Mouse (Mus musculus) fibroblast of lung, adult 2 months (primary cell): ENCODE results near the gene Dffa.
A peak's percentile ranks its signal among the peaks of the same experiment; 100 is the strongest.
"Not testable (repeated sequence)": the region's sequence is repeated elsewhere in the genome, so short reads cannot be mapped to it uniquely, and the experiment has no call there.

Source experiments
- DNase-seq: peaks from one replicate; pipeline ENCODE4 v3.0.0-alpha.2; 2011; ENCODE audit warnings: low read depth

Gene Dffa

DNA sequence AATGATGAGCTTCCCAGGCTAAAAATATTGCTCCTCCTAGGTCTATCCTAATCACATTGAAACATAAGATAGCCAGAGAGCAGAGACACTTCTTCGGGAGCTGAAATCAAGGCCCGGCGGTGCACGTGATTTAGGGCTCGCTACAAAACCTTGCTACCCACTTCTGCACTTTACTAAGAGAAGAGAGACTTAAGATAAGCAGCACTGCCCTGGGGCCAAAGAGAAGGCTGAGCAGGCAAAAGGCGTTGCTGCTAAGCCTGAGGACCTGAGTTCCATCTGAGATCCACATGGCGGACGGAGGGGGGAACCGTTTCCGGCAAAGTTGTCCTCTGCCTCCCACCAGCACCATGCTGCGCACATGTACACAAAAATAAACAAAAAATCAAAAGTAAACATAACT, 5.4 kb upstream of the Dffa start:
- DNase-seq, result no peak

DNA sequence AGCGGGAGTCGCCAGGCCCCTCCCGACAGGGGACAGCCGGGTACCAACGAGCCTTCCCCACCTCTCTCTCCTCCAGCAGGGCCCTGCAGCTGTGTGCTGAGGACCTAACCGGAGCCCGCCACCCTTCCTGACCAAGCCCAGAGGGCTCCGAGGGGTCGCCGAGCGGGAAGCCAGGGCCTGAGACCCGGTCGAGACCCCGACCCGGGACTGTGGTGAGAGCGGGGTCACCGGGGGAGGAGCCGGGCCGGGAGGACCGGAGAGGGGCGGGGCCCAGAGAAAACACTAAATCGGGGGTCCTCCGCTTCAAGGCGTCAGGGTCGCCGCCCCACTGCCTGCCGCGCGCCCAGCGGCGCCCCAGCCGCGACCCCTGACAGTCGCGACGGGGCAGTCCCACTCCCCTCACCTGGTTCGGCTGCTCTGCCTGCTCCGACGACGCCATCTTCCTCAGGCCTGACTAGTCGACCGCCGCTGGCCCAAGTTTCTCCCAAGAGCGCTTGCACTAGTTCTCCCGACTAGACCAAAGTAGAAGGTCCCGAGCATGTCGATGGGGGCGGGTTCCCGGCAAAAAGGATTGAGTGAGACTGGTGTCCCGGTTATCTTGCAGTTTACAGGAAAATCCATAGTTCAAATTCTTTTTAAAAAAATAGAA, 4.5 kb upstream of the Dffa start, which contains the start of gene Pex14:
Gene Pex14 (minus strand): TSS at position 508 of the 649 bp plus-strand sequence.
- DNase-seq, result peak; percentile 63

DNA sequence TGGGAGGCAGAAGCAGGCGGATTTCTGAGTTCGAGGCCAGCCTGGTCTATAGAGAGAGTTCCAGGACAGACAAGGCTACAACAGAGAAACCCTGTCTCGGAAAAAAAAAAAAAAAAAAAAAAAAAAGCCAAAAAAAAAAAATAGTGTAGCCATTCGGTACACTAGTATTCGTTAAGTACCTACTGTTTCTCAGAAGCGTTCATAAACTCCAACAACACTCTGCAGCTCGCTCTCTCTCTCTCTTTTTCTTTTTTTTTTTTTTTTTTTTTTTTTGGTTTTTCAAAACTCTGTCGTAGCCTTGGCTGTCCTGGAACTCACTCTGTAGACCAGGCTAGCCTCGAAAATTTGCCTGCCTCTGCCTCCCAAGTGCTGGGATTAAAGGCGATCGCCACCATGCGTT, 3.5 kb upstream of the Dffa start:
- not testable (repeated sequence) for DNase-seq

DNA sequence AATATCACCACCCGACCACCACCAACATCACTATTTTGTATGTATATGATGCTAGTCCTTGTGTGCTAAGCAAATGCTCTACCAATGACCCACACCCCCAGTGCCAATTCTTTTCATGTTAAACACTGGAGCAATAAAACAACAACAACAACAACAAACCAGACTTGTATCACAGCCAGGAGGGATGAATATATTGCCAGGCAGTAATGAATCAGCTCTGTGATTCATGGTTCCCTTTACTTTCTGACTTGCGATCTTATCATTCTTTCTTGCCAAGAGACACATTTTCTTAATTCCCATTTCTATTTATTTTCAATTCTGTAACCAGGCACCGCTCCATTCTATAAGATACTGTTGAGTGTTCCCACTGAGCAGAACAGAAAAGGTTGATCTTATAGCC, 2.5 kb upstream of the Dffa start:
- peak; percentile 31 for DNase-seq

DNA sequence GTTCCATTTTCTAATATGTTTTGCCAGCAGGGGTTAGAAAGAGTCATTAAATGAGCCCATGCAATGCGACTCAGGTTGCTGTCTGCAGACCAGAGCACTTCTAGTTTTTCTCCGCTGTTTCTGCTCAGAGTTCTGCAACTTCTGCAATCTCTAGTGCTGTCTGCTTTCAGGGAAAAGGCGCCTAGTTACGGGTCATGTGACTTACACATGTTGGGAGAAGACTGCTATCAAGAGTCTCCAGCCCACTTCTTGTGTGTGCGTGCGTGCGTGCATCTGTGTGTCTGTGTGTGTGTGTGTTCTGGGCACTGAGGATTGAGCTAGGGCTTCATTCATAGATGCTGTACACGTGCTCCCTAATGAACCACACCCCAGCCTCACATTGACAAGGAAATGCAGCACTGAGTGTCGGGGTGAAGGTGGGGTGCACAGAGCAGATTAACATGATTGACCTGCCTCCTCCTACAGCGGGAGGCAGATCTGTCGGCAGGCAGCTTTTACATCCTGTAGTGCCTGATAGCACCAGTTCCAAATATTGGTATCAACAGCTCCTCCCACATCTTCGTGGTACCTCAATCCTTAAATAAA, 16.1 kb downstream of the Dffa start:
- DNase-seq, result not testable (repeated sequence)

DNA sequence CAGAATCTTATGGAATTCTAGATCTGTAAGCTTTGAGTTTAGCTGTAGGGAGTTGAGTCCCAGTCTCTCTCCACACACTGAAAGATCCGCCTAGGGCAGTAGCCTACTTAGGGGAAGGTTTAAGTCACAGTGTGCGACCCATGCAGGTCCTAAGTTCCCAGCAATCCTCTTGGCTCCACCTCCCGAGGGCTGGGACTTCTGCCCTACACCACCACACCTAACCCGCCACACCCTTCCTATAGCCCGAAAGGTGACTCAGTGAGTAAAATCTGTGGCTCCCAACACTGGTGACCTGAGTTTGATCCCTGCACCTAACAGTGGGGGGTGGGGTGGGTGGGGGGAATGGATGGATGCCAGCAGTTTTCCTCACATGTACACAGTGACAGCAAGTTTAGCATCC, 19.5 kb downstream of the Dffa start:
- no peak for DNase-seq

DNA sequence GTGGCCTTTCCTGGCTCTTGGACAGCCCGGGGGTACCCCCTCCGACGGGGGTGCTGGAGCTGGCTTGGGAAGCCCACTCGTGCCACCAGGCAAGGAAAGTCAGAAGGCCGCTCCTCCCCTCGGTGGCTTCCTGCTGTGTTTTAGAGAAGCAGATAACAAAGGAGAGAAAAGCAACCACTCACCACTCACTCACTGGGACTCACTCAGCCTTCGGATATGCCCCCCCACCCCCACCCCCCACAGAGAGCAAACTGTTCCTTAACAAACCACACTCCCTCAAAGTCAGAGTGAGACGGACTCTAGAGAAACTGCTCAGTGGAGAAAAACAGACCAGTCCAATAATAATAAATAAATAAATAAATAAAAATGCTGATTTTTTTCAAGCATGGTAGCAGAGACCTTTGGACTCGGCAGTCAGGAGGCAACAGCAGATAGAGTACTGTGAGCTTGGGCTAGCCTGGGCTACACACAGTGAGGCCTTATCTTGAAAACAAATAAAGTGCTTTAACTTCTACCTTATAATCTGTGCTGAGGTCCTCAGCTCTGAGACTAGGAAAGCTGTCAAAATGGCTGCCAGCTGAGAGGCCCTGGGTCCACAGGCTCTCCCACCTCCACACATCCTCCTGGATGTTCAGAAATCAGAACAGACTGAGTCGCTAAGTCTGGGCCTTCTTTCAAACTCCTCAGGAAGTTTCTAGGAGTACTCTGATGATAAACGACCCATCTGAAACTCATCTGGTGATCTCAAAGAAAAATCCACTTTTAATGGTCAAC, 21.6 kb downstream of the Dffa start:
- no peak for DNase-seq

DNA sequence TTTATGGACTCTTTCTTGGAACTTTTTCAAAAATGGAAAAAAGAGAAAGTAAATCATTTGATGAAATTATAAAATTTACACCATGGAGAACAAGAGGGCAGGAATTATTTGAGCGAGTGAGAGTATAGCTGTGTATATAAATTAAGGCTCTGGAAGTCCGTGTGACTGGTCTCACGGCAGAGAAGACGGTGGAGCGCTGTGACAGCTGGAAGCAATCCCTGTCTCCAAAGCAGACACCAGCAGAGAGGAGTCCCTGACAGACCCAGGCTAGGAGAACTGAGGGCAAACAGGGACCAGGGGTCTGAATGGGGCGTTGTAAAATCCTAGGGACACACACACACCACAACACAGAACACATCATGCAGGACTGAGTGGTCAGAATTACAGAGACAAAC, 22.2 kb downstream of the Dffa start:
- DNase-seq, result no peak

DNA sequence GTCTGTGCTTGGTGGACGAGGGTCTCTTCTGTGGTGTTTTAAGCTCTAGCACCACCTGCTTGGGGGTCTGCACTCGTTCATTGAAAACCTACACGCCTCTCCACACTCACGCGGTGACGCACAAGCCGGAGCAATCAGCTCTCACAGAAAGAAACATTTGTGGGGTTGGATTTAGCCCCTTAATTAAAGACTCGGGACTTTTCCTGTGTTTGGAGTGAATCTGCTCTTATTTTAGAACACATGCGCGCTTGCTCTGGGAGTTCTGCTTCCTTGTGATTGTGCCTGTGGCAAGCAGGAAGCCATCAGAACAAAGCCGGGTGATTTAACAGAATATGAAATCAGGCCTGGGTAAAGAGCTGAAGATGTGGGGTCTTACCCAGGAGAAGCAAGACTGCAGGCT, 22.7 kb downstream of the Dffa start, which contains the start of gene Cort:
Gene Cort (minus strand): TSS at position 101 of the 400 bp plus-strand sequence.
- DNase-seq, result no peak

DNA sequence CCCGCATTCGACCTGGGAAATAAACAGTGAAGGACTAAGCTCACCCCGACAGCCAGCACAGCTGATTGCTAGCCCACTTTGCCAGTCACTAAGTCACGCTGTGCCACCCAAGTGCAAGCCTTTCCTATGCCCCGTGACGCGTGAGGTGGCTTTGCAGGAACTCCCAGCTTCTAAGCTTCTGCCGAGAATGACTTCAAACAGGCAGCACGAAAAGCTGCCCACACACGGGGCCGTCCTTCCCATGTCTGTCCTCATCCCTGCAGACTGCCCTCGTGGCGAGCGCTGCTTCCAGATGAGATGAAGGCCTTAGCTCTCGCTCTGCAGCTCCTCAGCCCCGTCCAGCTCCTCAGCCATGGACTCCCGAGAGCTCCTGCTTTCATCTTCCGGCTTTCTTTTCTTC, 24.5 kb downstream of the Dffa start:
- DNase-seq, result no peak

DNA sequence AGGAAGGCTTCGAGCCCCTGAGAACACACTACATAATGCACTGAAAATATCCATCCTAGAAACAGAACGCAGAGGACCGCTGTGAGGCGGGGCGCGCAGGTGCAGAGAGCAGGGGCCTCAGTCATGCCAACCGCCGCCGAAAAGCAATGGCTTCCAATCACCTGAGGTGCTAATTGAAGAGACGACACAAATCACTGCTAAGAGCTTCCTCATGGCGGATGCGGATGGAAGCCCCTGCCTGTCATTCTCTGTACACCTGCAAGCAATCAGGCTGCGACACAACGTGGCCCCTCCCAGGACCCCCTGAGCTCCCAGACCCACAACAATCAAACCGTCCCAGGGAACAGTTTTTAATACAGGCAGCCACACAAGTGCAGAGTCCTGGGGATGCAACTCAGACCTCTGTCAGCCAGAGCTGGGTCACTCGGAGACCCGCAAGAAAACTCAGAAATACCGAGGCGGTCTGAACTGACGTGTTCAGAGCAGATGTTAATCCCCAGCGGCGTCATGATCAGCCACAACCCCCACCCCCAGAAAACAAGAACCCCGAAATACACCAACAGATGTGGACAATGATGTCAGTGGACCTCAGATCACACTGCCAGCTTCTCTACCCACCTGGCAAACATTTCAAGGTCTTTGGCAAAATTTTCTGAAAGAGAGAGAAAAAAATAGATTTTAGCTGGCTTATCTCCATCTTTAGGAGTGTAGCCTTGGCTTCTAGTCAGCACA, 27.2 kb downstream of the Dffa start:
- DNase-seq, result no peak

DNA sequence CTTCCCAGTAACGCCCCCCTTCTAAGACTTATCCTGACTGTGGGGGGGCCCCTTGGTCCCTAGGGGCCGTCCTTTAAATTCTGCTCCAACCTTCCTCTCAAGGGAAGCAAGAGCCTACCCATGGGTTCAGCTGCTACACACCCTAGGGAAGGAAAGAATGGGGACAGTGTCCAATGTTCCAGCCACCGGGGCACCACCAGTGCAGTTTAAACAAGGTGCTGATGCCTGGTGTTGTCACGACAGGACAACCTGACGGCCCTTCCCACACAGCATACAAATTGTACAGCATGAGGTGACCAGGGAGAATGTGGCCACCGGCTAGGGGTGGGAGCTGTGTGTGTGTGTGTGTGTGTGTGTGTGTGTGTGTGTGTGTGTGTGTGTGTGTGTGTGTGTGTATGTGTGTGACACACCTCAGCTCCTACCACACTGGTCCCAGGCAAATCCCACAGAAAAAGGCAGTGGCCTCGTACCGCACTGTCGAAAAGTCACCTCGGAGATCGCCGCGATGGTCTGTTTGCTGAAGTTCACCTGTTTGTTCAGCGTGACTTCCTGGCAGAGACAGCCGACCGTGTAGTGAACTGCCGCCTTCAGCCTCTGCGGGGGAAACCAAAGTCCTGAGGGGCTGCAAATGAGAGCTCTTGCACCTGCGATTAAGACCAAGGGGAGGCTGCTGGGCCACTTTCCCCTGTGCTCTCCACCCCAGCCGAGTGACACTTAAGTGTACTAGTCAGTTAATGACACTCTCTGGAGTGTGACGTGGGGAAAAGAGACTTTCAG, 28.0 kb downstream of the Dffa start:
- DNase-seq, result no peak

DNA sequence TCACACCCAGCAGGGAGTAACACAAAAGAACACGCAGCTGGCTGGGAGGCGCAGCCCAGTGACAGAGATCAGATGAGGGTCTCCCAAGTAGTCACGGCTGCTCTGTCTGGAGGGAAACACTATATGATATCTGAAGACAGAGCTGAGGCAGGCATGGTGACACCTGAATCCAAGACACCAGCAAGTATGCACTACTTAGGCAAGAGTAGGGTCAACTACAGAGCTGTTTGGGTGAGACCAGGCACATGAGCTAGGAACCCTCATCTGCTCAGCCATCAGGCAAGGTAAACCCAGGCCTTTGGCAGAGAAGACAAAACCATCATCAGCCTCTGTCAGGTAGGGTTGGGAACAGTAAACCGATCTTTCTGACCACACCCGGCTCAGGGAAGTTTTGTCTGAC, 29.4 kb downstream of the Dffa start:
- DNase-seq, result no peak

DNA sequence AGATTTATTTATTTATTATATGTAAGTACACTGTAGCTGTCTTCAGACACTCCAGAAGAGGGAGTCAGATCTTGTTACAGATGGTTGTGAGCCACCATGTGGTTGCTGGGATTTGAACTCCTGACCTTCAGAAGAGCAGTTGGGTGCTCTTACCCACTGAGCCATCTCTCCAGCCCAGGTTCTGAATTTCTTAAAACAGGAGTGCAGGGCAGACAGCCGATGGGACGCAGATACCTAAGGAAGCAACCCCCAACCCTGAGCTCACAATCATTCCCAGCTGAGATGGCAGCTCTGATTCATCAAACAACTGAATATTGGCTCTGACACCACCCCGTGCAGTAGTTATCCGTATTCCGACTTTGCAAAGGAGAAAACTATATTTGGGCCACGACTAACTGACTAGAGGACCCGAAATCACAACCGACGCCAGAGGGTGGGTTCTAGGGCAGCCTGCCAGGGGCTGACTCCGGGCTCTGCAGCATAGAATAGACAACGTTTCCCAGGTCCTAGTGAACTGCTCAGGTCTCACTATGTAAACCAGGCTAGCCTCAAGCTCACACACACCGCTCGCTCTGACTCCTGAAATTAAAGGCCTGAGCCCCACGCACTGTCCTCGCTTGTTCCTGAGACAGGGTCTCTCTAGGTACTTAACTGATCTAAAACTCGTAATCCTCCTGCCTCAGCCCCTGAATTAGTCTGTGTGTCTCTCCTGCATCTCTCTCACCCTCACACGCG, 32.3 kb downstream of the Dffa start:
- DNase-seq, result no peak

DNA sequence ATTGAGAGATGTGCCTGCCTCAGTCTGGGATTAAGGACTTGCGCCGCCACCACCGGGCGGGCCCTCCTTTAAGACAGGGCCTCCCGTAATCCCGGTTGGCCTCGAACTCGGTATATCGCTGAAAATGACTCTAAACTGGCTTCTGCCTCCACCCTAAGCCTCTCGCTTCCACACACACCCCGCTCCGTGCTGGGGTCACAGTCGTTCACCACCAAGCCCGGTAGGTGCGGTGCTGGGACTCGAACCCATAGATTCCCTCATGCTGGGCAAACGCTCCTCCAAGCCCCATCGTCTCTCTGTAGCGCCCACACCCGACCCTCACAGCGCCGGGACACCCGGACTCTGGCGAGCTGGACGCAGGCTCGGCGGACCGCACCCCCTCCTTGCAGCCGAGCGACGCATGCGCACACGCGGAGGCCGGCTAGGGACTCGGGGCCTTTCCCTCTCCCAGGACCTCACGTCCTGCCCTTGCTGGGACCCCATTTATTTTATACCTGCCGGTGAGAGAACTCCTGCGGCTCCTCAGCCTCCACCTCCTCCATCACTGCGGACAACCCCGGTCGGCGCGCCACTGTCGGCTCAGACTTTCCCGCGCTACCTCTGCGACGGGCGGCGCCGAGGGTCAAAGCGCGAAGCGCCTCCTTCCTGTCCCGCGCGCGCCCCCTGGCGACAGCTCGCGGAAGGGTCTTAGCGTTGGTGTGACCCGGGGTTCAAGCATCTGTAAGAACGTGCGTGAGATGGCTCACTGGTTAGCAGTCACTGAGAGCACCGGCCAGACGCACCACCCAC, 33.2 kb downstream of the Dffa start, which contains the start of gene Cenps:
Gene Cenps (minus strand): TSS at position 648 of the 789 bp plus-strand sequence.
- peak; percentile 53 for DNase-seq

DNA sequence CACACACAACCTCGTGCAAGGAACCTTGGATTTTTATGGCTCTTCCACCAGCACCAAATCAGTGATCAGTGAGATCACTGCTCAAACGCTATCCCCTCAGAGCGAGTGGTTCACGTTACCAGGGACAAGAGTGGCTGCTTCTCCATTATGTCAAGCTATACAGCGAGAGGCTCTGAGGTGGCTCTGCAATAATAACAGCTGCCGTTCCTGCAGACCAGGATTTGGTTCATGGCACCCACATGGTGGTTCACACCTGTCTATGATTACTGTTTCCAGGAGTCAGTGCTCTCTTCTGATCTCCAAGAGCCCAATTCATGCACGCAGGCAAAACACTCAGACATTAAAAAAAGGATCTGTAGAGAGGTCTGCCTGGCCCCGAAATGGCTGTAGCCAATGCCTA, 34.6 kb downstream of the Dffa start:
- DNase-seq, result no peak

DNA sequence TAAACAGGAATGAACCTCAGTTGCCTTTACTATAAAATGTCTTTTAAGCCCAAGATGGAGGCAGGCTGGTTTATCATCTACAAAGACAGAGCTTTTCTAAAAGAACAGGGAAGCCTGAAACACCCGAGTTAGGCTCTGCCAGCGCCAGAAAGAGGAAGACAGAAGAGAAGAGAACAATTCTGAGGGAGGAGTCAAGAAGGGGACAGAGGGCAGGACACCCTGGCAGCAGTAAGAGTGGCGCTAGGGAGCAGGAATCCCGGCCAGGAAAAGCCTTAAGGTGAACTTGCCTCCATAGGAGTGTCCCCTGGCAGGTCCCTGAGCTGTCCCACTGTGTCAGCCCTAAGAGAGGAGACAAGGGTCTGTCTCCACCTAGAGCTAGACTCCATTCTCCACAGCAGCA, 39.6 kb downstream of the Dffa start:
- no peak for DNase-seq

DNA sequence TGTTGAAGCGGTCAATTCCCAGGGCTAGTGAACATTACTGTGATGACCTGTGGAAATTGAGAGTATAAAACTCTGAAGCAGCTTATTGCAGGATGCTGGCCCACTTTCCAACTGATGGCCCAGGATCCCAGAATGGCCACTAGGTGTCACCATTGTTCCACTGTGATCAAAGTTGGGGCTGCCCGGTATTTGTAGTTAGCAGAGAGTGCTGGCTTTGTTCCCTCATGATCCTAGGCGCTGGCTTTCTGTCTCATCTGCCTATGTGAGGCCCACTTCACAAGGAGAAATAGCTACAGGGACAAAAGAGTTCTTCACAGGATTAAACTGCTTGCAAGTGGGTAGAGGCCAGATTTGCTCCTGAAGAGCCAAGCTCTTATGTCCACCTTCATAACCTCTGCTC, 40.5 kb downstream of the Dffa start:
- DNase-seq, result peak; percentile 57

DNA sequence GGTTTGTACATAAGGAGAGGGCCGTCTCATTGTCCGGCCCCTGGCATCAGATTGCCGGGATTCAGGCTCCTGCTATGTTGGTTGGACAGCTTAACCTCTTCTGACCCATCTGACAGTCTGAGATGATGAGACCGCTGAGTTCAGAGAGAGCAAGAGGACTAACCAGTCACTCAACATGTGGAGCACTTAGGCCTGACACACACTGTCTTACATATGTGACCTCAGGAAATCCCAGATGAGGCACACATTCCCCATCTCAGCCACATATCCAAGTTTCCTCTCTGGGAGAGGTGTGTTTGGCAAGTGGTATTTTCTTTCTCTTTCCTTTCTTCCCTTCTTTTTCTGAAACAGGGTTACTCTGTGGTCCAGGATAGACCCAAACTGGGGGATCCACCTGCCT, 41.2 kb downstream of the Dffa start:
- DNase-seq, result no peak

DNA sequence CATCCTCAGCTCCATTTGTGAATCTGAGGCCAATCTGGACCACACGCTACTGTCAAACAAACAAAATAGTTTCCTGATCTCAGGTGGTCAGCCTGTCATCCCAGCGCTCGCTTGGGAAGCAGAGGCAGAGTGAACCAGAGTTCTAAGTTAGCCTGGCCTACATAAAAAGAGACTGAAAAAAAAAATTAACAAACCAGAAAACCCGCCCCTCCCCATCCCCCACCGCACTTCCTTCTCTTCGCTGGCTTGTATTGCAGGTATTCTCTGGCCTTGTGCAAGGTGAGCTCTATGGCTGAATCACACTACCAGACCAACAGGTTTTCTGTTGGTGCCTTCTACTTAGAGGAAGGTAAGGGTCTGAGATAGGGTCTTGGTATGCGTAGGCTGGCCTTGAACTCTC, 43.6 kb downstream of the Dffa start:
- DNase-seq, result no peak
